Mouse (Mus musculus) midbrain, embryonic 12.5 days (tissue): ENCODE measurements around the gene Pcyt1a. TPM values are rescaled to one million over a fixed set of nuclear protein-coding genes. Genes with fewer than 3 reads are reported as not detected.
"Not testable (repeated sequence)": the region's sequence is repeated elsewhere in the genome, so short reads cannot be mapped to it uniquely, and the experiment has no call there.

Source experiments
- ATAC-seq: fragments of 200-750 bp; cut with Nextera tagmentation; 2 replicates; pipeline ENCODE4 v1.8.0; 2017; ENCODE audit warnings: low read depth, moderate TSS enrichment, moderate library complexity; ENCODE audit not compliant: low FRiP score
- H3K27ac ChIP-seq: fragments of 300-500 bp; sonication (generic); replicated peaks from 2 replicates; pipeline ENCODE4 v1.5.1; 2016; ENCODE audit warnings: mild to moderate bottlenecking
- H3K27me3 ChIP-seq: fragments of 300-500 bp; sonication (generic); 2 replicates; pipeline ENCODE4 v1.6.1; 2016; ENCODE audit warnings: mild to moderate bottlenecking
- H3K36me3 ChIP-seq: fragments of 300-500 bp; sonication (generic); 2 replicates; pipeline ENCODE4 v1.6.1; 2016
- H3K4me1 ChIP-seq: fragments of 300-500 bp; sonication (generic); 2 replicates; pipeline ENCODE4 v1.6.1; 2016
- H3K4me2 ChIP-seq: fragments of 300-500 bp; sonication (generic); replicated peaks from 2 replicates; pipeline ENCODE4 v1.6.1; 2016; ENCODE audit warnings: mild to moderate bottlenecking, moderate library complexity
- H3K4me3 ChIP-seq: fragments of 300-500 bp; sonication (generic); 2 replicates; pipeline ENCODE4 v1.5.1; 2016; ENCODE audit warnings: mild to moderate bottlenecking
- H3K9ac ChIP-seq: fragments of 300-500 bp; sonication (generic); replicated peaks from 2 replicates; pipeline ENCODE4 v1.6.1; 2016; ENCODE audit warnings: mild to moderate bottlenecking, moderate library complexity
- H3K9me3 ChIP-seq: fragments of 300-500 bp; sonication (generic); 2 replicates; pipeline ENCODE4 v1.6.1; 2016; ENCODE audit warnings: mild to moderate bottlenecking
- WGBS: fragments of 180-500 bp; shearing (Covaris S2); methylation state at CpG from one replicate; pipeline ENCODE4 v1.1.7; 2016; 5-methylcytosine and 5-hydroxymethylcytosine counted together
- polyA plus RNA-seq: library from polyadenylated mRNA; unstranded; fragments of >200 nt; fragmentation: Nextera tagmentation; extraction: Ambion mirVana; gene quantifications from 2 replicates; pipeline ENCODE4 v1.2.1, GENCODE M21; 2016

Pcyt1a gene
- polyA plus RNA-seq, 1 experiment from 2014 or later, result 46.0 TPM

- no peak overlapping the region for H3K4me3 ChIP-seq
- no peak overlapping the region for H3K27ac ChIP-seq
- H3K36me3 ChIP-seq, result 0 out of 2 replicates have a peak, but pooled peaks cover 6% of the 10 kb centered on the region
- H3K27me3 ChIP-seq, result no peaks in the 10 kb centered on the region
- WGBS, result 73% methylated on average over 1 of the region's 1 CpGs
- no peak for ATAC-seq
- peaks cover 4% of the 10 kb centered on the region for H3K4me1 ChIP-seq
- H3K9me3 ChIP-seq, result no peaks in the 10 kb centered on the region
- H3K4me2 ChIP-seq, result no peak overlapping the region
- no peak overlapping the region for H3K9ac ChIP-seq
These were observed 5.9 kb downstream of the Pcyt1a start for GRCm38 (mm10) chr16:32436657-32437056.

- no peak overlapping the region for H3K4me3 ChIP-seq
- H3K9ac ChIP-seq, result no peak overlapping the region
- H3K27me3 ChIP-seq, result no peaks in the 10 kb centered on the region
- no peaks in the 10 kb centered on the region for H3K9me3 ChIP-seq
- ATAC-seq, result no peak
- H3K4me1 ChIP-seq, result no peaks in the 10 kb centered on the region
- H3K4me2 ChIP-seq, result no peak overlapping the region
- H3K36me3 ChIP-seq, result 0 out of 2 replicates have a peak, but pooled peaks cover 6% of the 10 kb centered on the region
- H3K27ac ChIP-seq, result no peak overlapping the region
- WGBS, result 95% methylated on average over 1 of the region's 1 CpGs
These were observed 6.5 kb downstream of the Pcyt1a start for GRCm38 (mm10) chr16:32437266-32437665.

- Histone ChIP-seq H3K4me1 (no peaks in the 10 kb centered on the region), H3K4me2 (no peak overlapping the region), H3K27ac (no peak overlapping the region), H3K36me3 (0 out of 2 replicates have a peak, but pooled peaks cover 8% of the 10 kb centered on the region), H3K27me3 (no peaks in the 10 kb centered on the region), H3K9ac (no peak overlapping the region), H3K4me3 (no peak overlapping the region), H3K9me3 (no peaks in the 10 kb centered on the region)
- no peak for ATAC-seq
- WGBS, result 93% methylated on average over 3 of the region's 3 CpGs
These were observed 10.7 kb downstream of the Pcyt1a start for GRCm38 (mm10) chr16:32441432-32441831.

- H3K4me3 ChIP-seq, H3K9me3 ChIP-seq, H3K4me1 ChIP-seq, H3K27me3 ChIP-seq, H3K9ac ChIP-seq, H3K27ac ChIP-seq, H3K36me3 ChIP-seq, ATAC-seq, H3K4me2 ChIP-seq: not testable (repeated sequence)
- 93% methylated on average over 3 of the region's 3 CpGs for WGBS
These were observed 13.9 kb downstream of the Pcyt1a start for GRCm38 (mm10) chr16:32444615-32445014.

- Histone ChIP-seq H3K9me3 (no peaks in the 10 kb centered on the region), H3K4me1 (no peaks in the 10 kb centered on the region), H3K27ac (no peak overlapping the region), H3K4me3 (no peak overlapping the region), H3K36me3 (0 out of 2 replicates have a peak, but pooled peaks cover 6% of the 10 kb centered on the region), H3K27me3 (no peaks in the 10 kb centered on the region), H3K4me2 (no peak overlapping the region), H3K9ac (no peak overlapping the region)
- WGBS, result 96% methylated on average over 1 of the region's 1 CpGs
- no peak for ATAC-seq
These were observed 14.8 kb downstream of the Pcyt1a start for GRCm38 (mm10) chr16:32445558-32445957.

GRCm38 (mm10) chr16:32446563-32447138 lies 15.9 kb downstream of the Pcyt1a start:
- no peak overlapping the region for H3K27ac ChIP-seq
- H3K4me1 ChIP-seq, result no peaks in the 10 kb centered on the region
- no peak for ATAC-seq
- H3K4me3 ChIP-seq, result no peak overlapping the region
- H3K4me2 ChIP-seq, result no peak overlapping the region
- no peaks in the 10 kb centered on the region for H3K9me3 ChIP-seq
- peaks cover 3% of the 10 kb centered on the region; the same call in 1 of the 2 replicates for H3K36me3 ChIP-seq
- 87% methylated on average over 2 of the region's 2 CpGs for WGBS
- no peaks in the 10 kb centered on the region for H3K27me3 ChIP-seq
- no peak overlapping the region for H3K9ac ChIP-seq

GRCm38 (mm10) chr16:32449665-32450064 lies 18.9 kb downstream of the Pcyt1a start:
- Histone ChIP-seq H3K4me3 (no peak overlapping the region), H3K4me1 (no peaks in the 10 kb centered on the region), H3K9ac (no peak overlapping the region), H3K4me2 (no peak overlapping the region), H3K27ac (no peak overlapping the region), H3K9me3 (no peaks in the 10 kb centered on the region), H3K27me3 (no peaks in the 10 kb centered on the region), H3K36me3 (peaks cover 14% of the 10 kb centered on the region)
- WGBS, result 94% methylated on average over 3 of the region's 3 CpGs
- no peak for ATAC-seq

- no peak overlapping the region for H3K9ac ChIP-seq
- no peak overlapping the region for H3K27ac ChIP-seq
- no peaks in the 10 kb centered on the region for H3K27me3 ChIP-seq
- ATAC-seq, result no peak
- no peaks in the 10 kb centered on the region for H3K4me1 ChIP-seq
- H3K4me3 ChIP-seq, result no peak overlapping the region
- H3K36me3 ChIP-seq, result peaks cover 19% of the 10 kb centered on the region
- 95% methylated on average over 2 of the region's 2 CpGs for WGBS
- H3K4me2 ChIP-seq, result no peak overlapping the region
- H3K9me3 ChIP-seq, result no peaks in the 10 kb centered on the region
These were observed 19.4 kb downstream of the Pcyt1a start for GRCm38 (mm10) chr16:32450133-32450532.

GRCm38 (mm10) chr16:32453102-32453501 lies 22.4 kb downstream of the Pcyt1a start:
- 95% methylated on average over 8 of the region's 8 CpGs for WGBS
- no peaks in the 10 kb centered on the region for H3K27me3 ChIP-seq
- H3K4me1 ChIP-seq, result no peaks in the 10 kb centered on the region
- H3K9ac ChIP-seq, result no peak overlapping the region
- no peak overlapping the region for H3K27ac ChIP-seq
- ATAC-seq, result no peak
- no peak overlapping the region for H3K4me2 ChIP-seq
- H3K9me3 ChIP-seq, result no peaks in the 10 kb centered on the region
- H3K36me3 ChIP-seq, result peaks cover 31% of the 10 kb centered on the region
- H3K4me3 ChIP-seq, result no peak overlapping the region

GRCm38 (mm10) chr16:32454646-32455045 lies 23.9 kb downstream of the Pcyt1a start:
- Histone ChIP-seq H3K36me3 (peaks cover 37% of the 10 kb centered on the region), H3K9me3 (no peaks in the 10 kb centered on the region), H3K27me3 (no peaks in the 10 kb centered on the region), H3K27ac (no peak overlapping the region), H3K4me3 (no peak overlapping the region), H3K4me1 (no peaks in the 10 kb centered on the region), H3K4me2 (no peak overlapping the region), H3K9ac (no peak overlapping the region)
- no peak for ATAC-seq
- WGBS, result 89% methylated on average over 5 of the region's 5 CpGs

GRCm38 (mm10) chr16:32456086-32456485 lies 25.4 kb downstream of the Pcyt1a start:
- ATAC-seq, result no peak
- no peak overlapping the region for H3K4me3 ChIP-seq
- H3K9me3 ChIP-seq, result no peaks in the 10 kb centered on the region
- H3K4me1 ChIP-seq, result no peaks in the 10 kb centered on the region
- H3K27me3 ChIP-seq, result no peaks in the 10 kb centered on the region
- H3K27ac ChIP-seq, result no peak overlapping the region
- no peak overlapping the region for H3K9ac ChIP-seq
- no peak overlapping the region for H3K4me2 ChIP-seq
- H3K36me3 ChIP-seq, result peaks cover 39% of the 10 kb centered on the region

- Histone ChIP-seq H3K4me3 (no peak overlapping the region), H3K27ac (no peak overlapping the region), H3K27me3 (no peaks in the 10 kb centered on the region), H3K9ac (no peak overlapping the region), H3K9me3 (no peaks in the 10 kb centered on the region), H3K36me3 (peaks cover 37% of the 10 kb centered on the region), H3K4me2 (no peak overlapping the region), H3K4me1 (no peaks in the 10 kb centered on the region)
- no peak for ATAC-seq
- 91% methylated on average over 1 of the region's 1 CpGs for WGBS
These were observed 26.0 kb downstream of the Pcyt1a start for GRCm38 (mm10) chr16:32456761-32457160.
